Comparison of ENCODE assay signal across 23 mouse cellular contexts in the genomic region with DNA sequence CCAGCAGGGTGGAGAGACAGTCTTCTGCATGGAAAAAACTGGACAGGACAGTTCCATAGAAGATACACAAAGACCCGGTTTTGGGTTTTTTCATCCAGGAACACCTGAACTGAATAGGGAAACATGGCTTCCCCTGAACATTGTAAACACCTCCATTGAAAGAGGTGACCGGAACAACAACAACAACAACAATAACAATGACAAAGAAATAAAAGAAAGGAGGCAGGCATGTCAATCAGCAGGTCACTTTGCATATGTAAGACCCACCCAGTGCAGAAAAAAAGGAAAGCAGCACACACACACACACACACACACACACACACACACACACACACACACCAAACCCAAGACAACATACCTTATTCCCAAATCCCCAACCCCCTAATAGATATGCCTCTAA. TPM values are rescaled to one million over a fixed set of nuclear protein-coding genes. Genes with fewer than 3 reads are reported as not detected.
DNase-seq lines count a peak whose midpoint lies in the region; ATAC-seq and TF ChIP-seq lines count a peak whose summit lies in the region.
"Had no signal": no experiment of that assay in that cellular context is flagged by ENCODE, and none has a peak within 500 bp of the region (broad histone marks: within the 10 kb centered on the region; RNA-seq: fewer than 3 reads in every experiment).

No protein-coding gene starts in this region.

- no peak overlapping the region for H3K27ac ChIP-seq in heart, embryonic 10.5 days
- H3K27ac ChIP-seq in heart, embryonic 11.5 days (ENCODE audit: low read depth, low read length) = no peak overlapping the region
- H3K27ac ChIP-seq in ES-E14 (ENCODE audit: insufficient read depth, low read depth, low read length, poor library complexity, severe bottlenecking) = no peak overlapping the region
- no peak overlapping the region for H3K27ac ChIP-seq in midbrain, postnatal 0 days (ENCODE audit: low read depth, low read length)
- H3K27ac ChIP-seq: embryonic facial prominence, embryonic 10.5 days; embryonic facial prominence, embryonic 12.5 days; forebrain, embryonic 13.5 days; forebrain, embryonic 15.5 days had no signal

- ATAC-seq in heart, embryonic 11.5 days (replicated peaks; ENCODE audit: insufficient number of reproducible peaks, low FRiP score, low TSS enrichment) = no peak
- ATAC-seq in midbrain, postnatal 0 days (ENCODE audit: low FRiP score) = no peak
- ATAC-seq: forebrain, embryonic 13.5 days; forebrain, embryonic 15.5 days; forebrain, postnatal 0 days had no signal

- no peaks in the 10 kb centered on the region for H3K36me3 ChIP-seq in heart, embryonic 10.5 days
- no peaks in the 10 kb centered on the region for H3K36me3 ChIP-seq in heart, embryonic 11.5 days (ENCODE audit: control insufficient read depth, insufficient read depth, low read length)
- H3K36me3 ChIP-seq in ES-E14 (ENCODE audit: control insufficient read depth, insufficient read depth, low read length, poor library complexity, severe bottlenecking) = no peaks in the 10 kb centered on the region
- no peaks in the 10 kb centered on the region for H3K36me3 ChIP-seq in midbrain, postnatal 0 days (ENCODE audit: insufficient read depth, low read length)
- H3K36me3 ChIP-seq: embryonic facial prominence, embryonic 10.5 days; embryonic facial prominence, embryonic 12.5 days; forebrain, embryonic 15.5 days had no signal

- H3K4me3 ChIP-seq in heart, embryonic 10.5 days = no peak overlapping the region
- H3K4me3 ChIP-seq in heart, embryonic 11.5 days (ENCODE audit: low read depth, low read length) = no peak overlapping the region
- no peak overlapping the region for H3K4me3 ChIP-seq in ES-E14 (ENCODE audit: insufficient read depth in 1 of 2, low read depth in 1 of 2, low read length in 2 of 2, poor library complexity in 1 of 2, severe bottlenecking in 1 of 2)
- H3K4me3 ChIP-seq in midbrain, postnatal 0 days (ENCODE audit: low read depth, low read length) = no peak overlapping the region
- H3K4me3 ChIP-seq: embryonic facial prominence, embryonic 10.5 days; embryonic facial prominence, embryonic 12.5 days; forebrain, embryonic 13.5 days; forebrain, embryonic 15.5 days had no signal

- no peaks in the 10 kb centered on the region for H3K4me1 ChIP-seq in heart, embryonic 10.5 days
- no peaks in the 10 kb centered on the region for H3K4me1 ChIP-seq in heart, embryonic 11.5 days (ENCODE audit: control insufficient read depth, insufficient read depth, low read length)
- H3K4me1 ChIP-seq in ES-E14 (ENCODE audit: control insufficient read depth in 2 of 2, insufficient read depth in 2 of 2, low read length in 2 of 2, poor library complexity in 1 of 2) = peaks cover 0 to 2% of the 10 kb centered on the region in 2 experiments; a peak in 1 of 4 replicates
- H3K4me1 ChIP-seq in midbrain, postnatal 0 days (ENCODE audit: insufficient read depth, low read length) = no peaks in the 10 kb centered on the region
- H3K4me1 ChIP-seq: embryonic facial prominence, embryonic 10.5 days; embryonic facial prominence, embryonic 12.5 days; forebrain, embryonic 13.5 days; forebrain, embryonic 15.5 days had no signal

- no peak for TF ChIP-seq CTCF in midbrain, postnatal 0 days (IDR thresholded peaks at IDR 0.05)

- no peaks in the 10 kb centered on the region for H3K9me3 ChIP-seq in heart, embryonic 10.5 days
- H3K9me3 ChIP-seq in heart, embryonic 11.5 days (replicated peaks; ENCODE audit: control insufficient read depth, low read length) = no peaks in the 10 kb centered on the region
- H3K9me3 ChIP-seq in ES-E14 (ENCODE audit: control insufficient read depth, insufficient read depth, low read depth, low read length) = no peaks in the 10 kb centered on the region
- no peaks in the 10 kb centered on the region for H3K9me3 ChIP-seq in midbrain, postnatal 0 days (ENCODE audit: low read length)
- H3K9me3 ChIP-seq: embryonic facial prominence, embryonic 10.5 days; embryonic facial prominence, embryonic 12.5 days; forebrain, embryonic 13.5 days; forebrain, embryonic 15.5 days had no signal

- H3K4me2 ChIP-seq in heart, embryonic 11.5 days = no peak overlapping the region
- no peak overlapping the region for H3K4me2 ChIP-seq in midbrain, postnatal 0 days (ENCODE audit: low read depth, low read length, poor library complexity, severe bottlenecking)
- H3K4me2 ChIP-seq: embryonic facial prominence, embryonic 12.5 days; forebrain, embryonic 13.5 days; forebrain, embryonic 15.5 days had no signal

- H3K9ac ChIP-seq in heart, embryonic 11.5 days (ENCODE audit: low read depth, low read length) = no peak overlapping the region
- no peak overlapping the region for H3K9ac ChIP-seq in ES-E14 (ENCODE audit: insufficient read depth, low read depth, low read length, poor library complexity, severe bottlenecking)
- no peak overlapping the region for H3K9ac ChIP-seq in midbrain, postnatal 0 days (replicated peaks; ENCODE audit: low read length, poor library complexity, severe bottlenecking)
- H3K9ac ChIP-seq: embryonic facial prominence, embryonic 12.5 days; forebrain, embryonic 13.5 days; forebrain, embryonic 15.5 days; forebrain, postnatal 0 days had no signal

- 79% methylated on average over 2 of the region's 2 CpGs for WGBS in heart, embryonic 10.5 days
- WGBS in heart, embryonic 11.5 days (ENCODE audit: insufficient replicate concordance) = 70% methylated on average over 2 of the region's 2 CpGs
- WGBS in midbrain, postnatal 0 days = 74% methylated on average over 2 of the region's 2 CpGs

- in situ Hi-C loops in ES-E14 (cut with MboI; ENCODE audit: low sequenced_read_pairs in 2 of 2, unreplicated experiment in 2 of 2) = no loop called here

- H3K27me3 ChIP-seq in heart, embryonic 10.5 days (ENCODE audit: insufficient read depth, poor library complexity, severe bottlenecking) = no peaks in the 10 kb centered on the region
- H3K27me3 ChIP-seq in heart, embryonic 11.5 days (ENCODE audit: control insufficient read depth, insufficient read depth, low read length) = no peaks in the 10 kb centered on the region
- no peaks in the 10 kb centered on the region for H3K27me3 ChIP-seq in midbrain, postnatal 0 days (ENCODE audit: insufficient read depth, low read length)
- H3K27me3 ChIP-seq: embryonic facial prominence, embryonic 12.5 days; forebrain, embryonic 13.5 days; forebrain, embryonic 15.5 days had no signal

- peak; percentile 17 for DNase-seq in heart, embryonic 10.5 days (ENCODE audit: low spot score)
- no peak for DNase-seq in ES-E14 (ENCODE audit: low read depth, low spot score)
- DNase-seq in ZHBTc4 (ENCODE audit: low read depth, low spot score) = peak; percentile 56
- no peak for DNase-seq in kidney, postnatal 25 days
- no peak for DNase-seq in midbrain, postnatal 0 days (ENCODE audit: low spot score)
- DNase-seq: adrenal gland, adult 2 months; adrenal gland, postnatal 10 days; adrenal gland, postnatal 25 days; cerebellum, adult 11 months; cerebellum, adult 18-20 months; cerebellum, adult 8-10 months; cerebellum, adult 9-11 months; cerebellum, postnatal 14 days; cerebellum, postnatal 36 days; forebrain, postnatal 0 days had no signal

TF ChIP-seq in ES-E14, 5 proteins besides CTCF, POLR2A, EP300 and RAD21:
- 0 out of 2 replicates have a peak, but pooled peaks have one; percentile 29 for TF ChIP-seq ZNF384 (IDR thresholded peaks at IDR 0.05; ENCODE audit: low read depth, low read length)
- TF ChIP-seq MAFK (IDR thresholded peaks at IDR 0.05; ENCODE audit: insufficient read depth, low read depth, low read length) = no peak

RNA-seq across cellular contexts. Expression of a gene that starts 51.8 kb away (rescaled TPM):
- 0.28 and 0.38 TPM in 2 replicates for polyA plus RNA-seq in heart, embryonic 10.5 days (2016; fragmentation: Nextera tagmentation; extraction: Ambion mirVana)
- polyA plus RNA-seq in heart, embryonic 11.5 days (2014; fragmentation: Nextera tagmentation; extraction: Ambion mirVana) = 0.14 and 0.37 TPM in 2 replicates
- total RNA-seq in ES-E14 (2012; rRNA removed) = 0.13 and 0.21 TPM in 2 replicates
- total RNA-seq in midbrain, postnatal 0 days (2014; rRNA removed) = 1.3 and 1.5 TPM in 2 replicates
- 0.33 and 0.52 TPM in 2 replicates for polyA plus RNA-seq in midbrain, postnatal 0 days (2015; fragmentation: Nextera tagmentation; extraction: Ambion mirVana)
- total RNA-seq: adrenal gland, adult 2 months; adrenal gland, postnatal 25 days; common myeloid progenitor, adult 5-6 weeks; MEL had no signal
- polyA plus RNA-seq: adrenal gland, adult 2 months; C2C12; forebrain, embryonic 13.5 days had no signal

RNA-seq across cellular contexts. Expression of a gene that starts 52.2 kb away (rescaled TPM):
- polyA plus RNA-seq in heart, embryonic 10.5 days (2016; fragmentation: Nextera tagmentation; extraction: Ambion mirVana) = 0.30 TPM in 2 replicates
- 0.59 TPM in 1 of 2 replicates, not detected in the other for polyA plus RNA-seq in heart, embryonic 11.5 days (2014; fragmentation: Nextera tagmentation; extraction: Ambion mirVana)
- 0.26 and 0.62 TPM in 2 replicates for total RNA-seq in ES-E14 (2012; rRNA removed)
- 1.7 and 3.0 TPM in 2 replicates for total RNA-seq in midbrain, postnatal 0 days (2014; rRNA removed)
- polyA plus RNA-seq in midbrain, postnatal 0 days (2015; fragmentation: Nextera tagmentation; extraction: Ambion mirVana) = 1.9 and 2.3 TPM in 2 replicates
- total RNA-seq: MEL had no signal
- polyA plus RNA-seq: C2C12 had no signal

Comparison
In these comparisons a context has a peak if more than half of its experiments do, and no peak if none do; other contexts are left out.
1. DNase-seq: peak in heart, embryonic 10.5 days (single experiment) and ZHBTc4 (single experiment); none in ES-E14 (single experiment), kidney, postnatal 25 days (0 of 2) and midbrain, postnatal 0 days (single experiment).